ENCODE assay signal across 9 mouse cellular contexts in genomic region chr11:19010396-19010811, GRCm38 (mm10). TPM values are rescaled to one million over a fixed set of nuclear protein-coding genes. Genes with fewer than 3 reads are reported as not detected.
A peak's percentile ranks its signal among the peaks of the same experiment; 100 is the strongest.
DNase-seq lines count a peak whose midpoint lies in the region; ATAC-seq and TF ChIP-seq lines count a peak whose summit lies in the region.
"Had no signal": no experiment of that assay in that cellular context is flagged by ENCODE, and none has a peak within 500 bp of the region (broad histone marks: within the 10 kb centered on the region; RNA-seq: fewer than 3 reads in every experiment).

No protein-coding gene starts in this region.

- H3K27ac ChIP-seq in heart, postnatal 0 days (ENCODE audit: low read depth), result peak overlapping the region; percentile 88
- H3K27ac ChIP-seq in midbrain, embryonic 10.5 days (replicated peaks), result peak overlapping the region; percentile 77

- H3K4me3 ChIP-seq in megakaryocyte, embryonic 14.5 days (replicated peaks), result peak overlapping the region; percentile 93
- H3K4me3 ChIP-seq in heart, postnatal 0 days (ENCODE audit: low read depth, low read length), result peak overlapping the region; percentile 19
- H3K4me3 ChIP-seq in midbrain, embryonic 10.5 days, result peak overlapping the region; percentile 50

- H3K9ac ChIP-seq in heart, postnatal 0 days (replicated peaks; ENCODE audit: low read depth, low read length), result peak overlapping the region; percentile 51

- peaks cover 69% of the 10 kb centered on the region for H3K4me1 ChIP-seq in megakaryocyte, embryonic 14.5 days
- peaks cover 40% of the 10 kb centered on the region for H3K4me1 ChIP-seq in heart, postnatal 0 days (ENCODE audit: control insufficient read depth, insufficient read depth)
- peaks cover 89% of the 10 kb centered on the region for H3K4me1 ChIP-seq in midbrain, embryonic 10.5 days

- peaks cover 96% of the 10 kb centered on the region for H3K36me3 ChIP-seq in megakaryocyte, embryonic 14.5 days (replicated peaks; ENCODE audit: low read length)
- H3K36me3 ChIP-seq in heart, postnatal 0 days (replicated peaks; ENCODE audit: control insufficient read depth, insufficient read depth, low read length), result 0 out of 2 replicates have a peak, but pooled peaks cover 6% of the 10 kb centered on the region
- H3K36me3 ChIP-seq in midbrain, embryonic 10.5 days, result peaks cover 17% of the 10 kb centered on the region; the same call in 1 of the 2 replicates

- H3K9me3 ChIP-seq in megakaryocyte, embryonic 14.5 days, result no peaks in the 10 kb centered on the region
- H3K9me3 ChIP-seq in heart, postnatal 0 days (replicated peaks; ENCODE audit: control insufficient read depth, low read length), result no peaks in the 10 kb centered on the region
- H3K9me3 ChIP-seq in midbrain, embryonic 10.5 days (replicated peaks), result no peaks in the 10 kb centered on the region

- ATAC-seq in megakaryocyte, adult 5-6 weeks (ENCODE audit: poor library complexity, severe bottlenecking), result no peak
- peak; percentile 31; the same call in 1 of the 2 replicates for ATAC-seq in heart, postnatal 0 days (ENCODE audit: insufficient read depth, low read depth)
- ATAC-seq: Patski had no signal

- H3K27me3 ChIP-seq in megakaryocyte, embryonic 14.5 days (replicated peaks), result no peaks in the 10 kb centered on the region
- H3K27me3 ChIP-seq in heart, postnatal 0 days (ENCODE audit: control insufficient read depth, insufficient read depth, low read length), result no peaks in the 10 kb centered on the region
- H3K27me3 ChIP-seq in midbrain, embryonic 10.5 days (ENCODE audit: low read depth, poor library complexity, severe bottlenecking), result peaks cover 87% of the 10 kb centered on the region
- H3K27me3 ChIP-seq: Patski had no signal

- no peak for TF ChIP-seq EP300 in heart, postnatal 0 days (IDR thresholded peaks at IDR 0.05; ENCODE audit: low read depth)

- DNase-seq in embryo, embryonic 11 days, result peak; percentile 68
- DNase-seq in heart, postnatal 0 days (ENCODE audit: low spot score), result no peak
- peak; percentile 58 for DNase-seq in midbrain, embryonic 10.5 days (ENCODE audit: low spot score)
- DNase-seq in right cerebral cortex, adult 2 months (ENCODE audit: low spot score in 2 of 2), result no peak
- no peak for DNase-seq in spleen, postnatal 4 days (ENCODE audit: low spot score in 2 of 2)
- DNase-seq in left cerebral cortex, adult 8-10 months (ENCODE audit: low spot score in 2 of 2), result no peak

- no peak for TF ChIP-seq CTCF in heart, postnatal 0 days (IDR thresholded peaks at IDR 0.05; ENCODE audit: low read depth)

- peak overlapping the region; percentile 98 for H3K4me2 ChIP-seq in heart, postnatal 0 days (ENCODE audit: low read depth, low read length)

- WGBS in heart, postnatal 0 days, result 27% methylated on average over 14 of the region's 14 CpGs
- WGBS in midbrain, embryonic 10.5 days, result 2% methylated on average over 14 of the region's 14 CpGs

RNA-seq across cellular contexts. Expression of gene Meis1, which starts 8.4 kb away (rescaled TPM):
- 121 and 264 TPM in 2 replicates for polyA plus RNA-seq in megakaryocyte, embryonic 14.5 days (2012; ENCODE audit: insufficient read depth, low replicate concordance)
- total RNA-seq in megakaryocyte, adult 5-6 weeks (2015), result 3.3 and 4.2 TPM in 2 replicates
- 5.9 and 6.0 TPM in 2 replicates for total RNA-seq in megakaryocyte, adult 5-6 weeks (2017)
- 24.8 and 34.8 TPM in 2 replicates for total RNA-seq in heart, postnatal 0 days (2014; rRNA removed; ENCODE audit: low replicate concordance)
- polyA plus RNA-seq in heart, postnatal 0 days (2015; fragmentation: Nextera tagmentation; extraction: Ambion mirVana), result 35.4 and 36.5 TPM in 2 replicates
- 44.5 and 48.0 TPM in 2 replicates for polyA plus RNA-seq in midbrain, embryonic 10.5 days (2016; fragmentation: Nextera tagmentation; extraction: Ambion mirVana)
- 10 to 100 TPM in 1 of 4 experiments, 1 to 10 TPM in 3; 6.9 to 10.6 (median 7.7) TPM for total RNA-seq in left cerebral cortex, adult 8-10 months (2022)

Comparison
In these comparisons a context has a peak if more than half of its experiments do, and no peak if none do; other contexts are left out.
1. H3K4me3 ChIP-seq: peak in every context shown above with its lines; median percentile 93 in megakaryocyte, embryonic 14.5 days; 50 in midbrain, embryonic 10.5 days; 19 in heart, postnatal 0 days.
2. DNase-seq: peak in embryo, embryonic 11 days (single experiment) and midbrain, embryonic 10.5 days (single experiment); none in heart, postnatal 0 days (single experiment), right cerebral cortex, adult 2 months (0 of 2), spleen, postnatal 4 days (0 of 2) and left cerebral cortex, adult 8-10 months (0 of 2).